Mouse (Mus musculus) limb, embryonic 10.5 days (tissue): ENCODE data around the gene Npdc1. TPM values are rescaled to one million over a fixed set of nuclear protein-coding genes. Genes with fewer than 3 reads are reported as not detected.

Source experiments
- DNase-seq: peaks from one replicate; pipeline ENCODE4 v3.0.0-alpha.2; 2017; ENCODE audit warnings: low spot score
- H3K27ac ChIP-seq: fragments of 300-500 bp; sonication (generic); 2 replicates; pipeline ENCODE4 v1.5.1; 2016; ENCODE audit warnings: mild to moderate bottlenecking
- H3K27me3 ChIP-seq: fragments of 300-500 bp; sonication (generic); 2 replicates; pipeline ENCODE4 v1.6.1; 2016; ENCODE audit warnings: low read depth, mild to moderate bottlenecking; ENCODE audit not compliant: poor library complexity, severe bottlenecking
- H3K36me3 ChIP-seq: fragments of 300-500 bp; sonication (generic); 2 replicates; pipeline ENCODE4 v1.6.1; 2016; ENCODE audit warnings: mild to moderate bottlenecking, moderate library complexity
- H3K4me1 ChIP-seq: fragments of 300-500 bp; sonication (generic); 2 replicates; pipeline ENCODE4 v1.6.1; 2016
- H3K4me3 ChIP-seq: fragments of 300-500 bp; sonication (generic); 2 replicates; pipeline ENCODE4 v1.5.1; 2016; ENCODE audit warnings: mild to moderate bottlenecking, moderate library complexity
- H3K9me3 ChIP-seq: fragments of 300-500 bp; sonication (generic); replicated peaks from 2 replicates; pipeline ENCODE4 v1.6.1; 2016; ENCODE audit warnings: mild to moderate bottlenecking
- WGBS: fragments of 180-500 bp; shearing (Covaris S2); methylation state at CpG from one replicate; pipeline ENCODE4 v1.1.7; 2016; 5-methylcytosine and 5-hydroxymethylcytosine counted together
- polyA plus RNA-seq: library from polyadenylated mRNA; unstranded; fragments of >200 nt; fragmentation: Nextera tagmentation; extraction: Ambion mirVana; gene quantifications from 2 replicates; pipeline ENCODE4 v1.2.1, GENCODE M21; 2016

Npdc1 gene
- polyA plus RNA-seq, 1 experiment from 2014 or later, result 8.1 TPM

- H3K9me3 ChIP-seq, result no peaks in the 10 kb centered on the region
- peaks cover 79% of the 10 kb centered on the region for H3K27me3 ChIP-seq
- WGBS, result 88% methylated on average over 5 of the region's 5 CpGs
- no peaks in the 10 kb centered on the region for H3K36me3 ChIP-seq
- no peak overlapping the region for H3K27ac ChIP-seq
- H3K4me1 ChIP-seq, result peaks cover 20% of the 10 kb centered on the region
- DNase-seq, result no peak
- H3K4me3 ChIP-seq, result no peak overlapping the region
Measured at GRCm38 (mm10) chr2:25427256-25427655, 28.1 kb downstream of the Npdc1 start.

DNA sequence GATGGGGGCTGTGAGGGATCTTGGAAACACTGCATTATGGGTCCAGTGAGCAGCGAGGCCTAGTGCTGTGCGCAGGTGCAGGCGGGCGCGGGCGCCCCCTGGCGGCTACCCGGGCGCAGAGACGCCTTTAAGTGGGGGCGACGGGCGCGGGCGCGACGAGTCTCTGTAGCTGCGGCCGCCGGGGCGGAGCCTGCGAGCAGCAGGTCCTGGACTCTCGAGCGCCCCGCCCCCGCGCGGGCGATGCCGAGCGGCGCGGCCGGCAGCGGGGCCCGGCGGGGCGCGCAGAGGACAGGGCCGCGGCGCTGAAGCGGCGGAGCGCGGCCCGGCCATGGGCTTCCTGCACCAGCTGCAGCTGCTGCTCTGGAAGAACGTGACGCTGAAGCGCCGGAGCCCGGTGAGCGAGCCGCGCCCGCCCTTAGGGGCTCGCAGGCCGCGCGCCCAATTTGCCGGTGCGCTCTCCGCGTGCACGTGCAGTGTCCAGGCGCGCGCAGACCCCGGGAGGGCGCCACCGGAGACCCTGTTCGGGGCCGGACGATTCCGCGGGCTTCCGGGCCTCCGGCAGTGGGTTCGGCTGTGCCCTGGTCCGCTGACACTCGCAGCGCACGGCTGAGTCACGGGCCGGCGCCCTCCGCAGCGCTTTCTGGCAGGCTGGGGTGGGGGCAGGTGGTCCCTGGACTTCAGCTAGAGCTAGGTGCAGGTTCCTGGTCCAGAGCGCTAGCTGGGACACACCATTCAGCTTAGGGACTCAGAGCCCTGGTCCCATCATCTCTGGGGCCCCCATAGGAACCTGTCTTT, 29.5 kb downstream of the Npdc1 start, which contains the start of gene Abca2:
Abca2 (plus strand) TSS at position 262 of the 795 bp plus-strand sequence.
- peak; percentile 97 for DNase-seq
- Histone ChIP-seq H3K36me3 (no peaks in the 10 kb centered on the region), H3K9me3 (no peaks in the 10 kb centered on the region), H3K4me3 (peak within 1 kb of the TSS; percentile 77), H3K27me3 (peaks cover 70% of the 10 kb centered on the region), H3K4me1 (peaks cover 31% of the 10 kb centered on the region), H3K27ac (peak within 1 kb of the TSS; percentile 83)
- WGBS, result under 1% methylated on average over 89 of the region's 89 CpGs

DNA sequence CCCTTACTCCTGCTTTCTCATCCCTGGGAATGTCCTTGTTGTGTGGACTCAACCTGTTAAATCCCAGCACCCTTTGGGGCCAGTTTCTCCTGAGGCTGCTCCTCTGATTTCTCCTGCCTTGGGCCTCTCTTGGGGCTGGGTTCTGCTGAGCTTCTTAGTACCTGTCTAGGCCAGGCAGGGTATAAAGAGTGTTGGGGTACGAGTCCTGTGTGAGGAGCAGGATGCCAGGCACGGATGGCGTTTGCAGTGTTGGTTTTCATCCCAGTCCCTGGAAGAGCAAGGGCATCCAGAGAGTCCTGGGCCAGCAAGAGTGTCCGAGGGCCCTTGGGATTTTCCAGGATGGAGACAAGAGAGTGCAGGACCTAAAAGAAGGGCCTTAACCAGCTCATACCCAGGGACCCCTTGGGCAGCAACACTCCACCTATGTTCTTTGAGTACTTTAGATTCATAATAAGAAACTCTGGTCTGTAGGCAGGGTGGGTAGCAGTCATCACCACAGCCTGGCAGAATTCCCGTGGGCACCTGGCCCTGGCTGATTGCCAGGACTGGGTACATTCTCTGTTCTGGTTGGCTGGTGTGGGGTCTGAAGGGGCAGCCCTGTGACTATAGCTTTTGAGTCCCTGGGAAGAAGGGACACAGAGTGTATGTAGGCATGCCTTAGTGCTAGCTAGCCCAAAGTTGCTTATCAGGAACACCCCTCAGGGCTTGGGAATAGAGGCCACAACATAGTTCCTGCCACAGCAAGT, 30.5 kb downstream of the Npdc1 start:
- Histone ChIP-seq H3K4me1 (peaks cover 31% of the 10 kb centered on the region), H3K4me3 (peak overlapping the region; percentile 77), H3K27me3 (peaks cover 66% of the 10 kb centered on the region), H3K27ac (no peak overlapping the region), H3K36me3 (no peaks in the 10 kb centered on the region), H3K9me3 (no peaks in the 10 kb centered on the region)
- DNase-seq, result no peak
- WGBS, result 82% methylated on average over 5 of the region's 5 CpGs

DNA sequence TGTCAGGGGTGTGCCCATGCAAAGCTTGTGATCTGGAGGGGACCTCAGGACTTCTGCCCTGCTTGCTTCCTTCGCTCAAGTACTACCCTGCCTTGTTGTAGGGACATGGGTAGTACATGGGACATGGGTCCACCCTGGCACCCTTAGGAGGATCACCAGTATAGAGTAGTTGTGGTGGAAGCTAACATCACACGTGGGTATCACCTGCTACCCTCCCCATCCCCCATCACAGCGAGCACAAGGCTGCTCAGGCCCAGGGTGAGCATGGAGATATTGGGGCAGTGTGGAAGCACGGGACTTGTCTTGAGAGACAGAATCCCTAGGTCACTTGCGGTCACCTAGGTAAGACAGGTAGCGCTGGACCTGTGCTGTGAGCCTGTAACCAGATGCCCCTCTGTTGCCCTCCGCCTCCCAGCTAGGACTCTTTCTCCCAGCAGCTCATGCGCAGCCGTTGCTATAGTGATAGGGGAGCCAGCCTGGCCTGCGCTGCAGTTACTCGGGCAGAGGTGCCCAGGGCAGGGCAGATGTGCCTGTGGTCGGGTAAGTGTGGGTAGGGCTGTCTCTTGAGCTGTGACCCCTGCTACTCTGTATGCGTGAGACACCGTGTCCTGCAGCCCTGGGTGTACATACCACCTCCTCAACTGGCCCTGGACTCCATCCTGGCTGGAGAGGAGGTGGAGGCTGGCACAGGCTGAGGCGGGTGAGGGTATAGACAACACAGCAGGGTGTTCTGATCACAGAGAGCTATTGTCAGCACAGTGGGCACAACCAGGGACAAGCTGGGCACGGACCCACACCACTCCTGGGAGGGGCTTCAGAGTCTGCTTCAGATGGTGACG, 31.5 kb downstream of the Npdc1 start:
- WGBS, result 72% methylated on average over 17 of the region's 17 CpGs
- Histone ChIP-seq H3K4me1 (peaks cover 31% of the 10 kb centered on the region), H3K27ac (no peak overlapping the region), H3K9me3 (no peaks in the 10 kb centered on the region), H3K4me3 (no peak overlapping the region), H3K36me3 (no peaks in the 10 kb centered on the region), H3K27me3 (peaks cover 60% of the 10 kb centered on the region)
- no peak for DNase-seq

DNA sequence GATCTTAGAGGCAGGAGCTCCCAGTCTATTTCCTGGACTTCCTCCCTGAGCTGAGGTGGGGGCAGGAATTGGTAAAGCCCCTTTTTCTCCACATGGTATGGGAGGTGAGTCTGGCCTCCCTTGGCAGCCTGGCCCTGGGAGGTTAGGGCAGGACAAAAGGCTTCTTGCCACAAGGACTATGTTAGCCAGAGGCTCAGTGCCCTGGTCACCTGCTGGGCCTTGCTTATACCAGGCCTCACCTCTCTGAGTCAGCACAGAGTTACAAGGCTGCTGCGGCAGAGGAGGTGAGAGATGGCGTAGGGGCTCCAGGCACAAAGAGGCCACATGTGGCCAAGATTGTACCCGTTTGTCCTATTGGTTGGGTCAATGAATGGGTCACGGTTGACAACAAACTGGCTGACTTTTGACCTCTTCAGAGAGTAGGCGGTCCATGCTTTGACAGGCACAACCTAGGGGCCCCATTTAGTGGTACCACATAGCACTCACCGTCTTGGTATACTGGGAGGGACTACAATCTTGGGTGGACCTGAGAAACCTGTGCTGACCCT, 32.2 kb downstream of the Npdc1 start:
- Histone ChIP-seq H3K4me3 (no peak overlapping the region), H3K36me3 (no peaks in the 10 kb centered on the region), H3K27ac (no peak overlapping the region), H3K4me1 (peaks cover 31% of the 10 kb centered on the region), H3K9me3 (no peaks in the 10 kb centered on the region), H3K27me3 (peaks cover 52% of the 10 kb centered on the region)
- WGBS, result 50% methylated on average over 6 of the region's 6 CpGs
- no peak for DNase-seq

GRCm38 (mm10) chr2:25432326-25433098, 33.4 kb downstream of the Npdc1 start:
- Histone ChIP-seq H3K36me3 (no peaks in the 10 kb centered on the region), H3K4me1 (peaks cover 31% of the 10 kb centered on the region), H3K9me3 (no peaks in the 10 kb centered on the region), H3K27me3 (peaks cover 46% of the 10 kb centered on the region), H3K4me3 (no peak overlapping the region), H3K27ac (no peak overlapping the region)
- no peak for DNase-seq
- 63% methylated on average over 11 of the region's 11 CpGs for WGBS

DNA sequence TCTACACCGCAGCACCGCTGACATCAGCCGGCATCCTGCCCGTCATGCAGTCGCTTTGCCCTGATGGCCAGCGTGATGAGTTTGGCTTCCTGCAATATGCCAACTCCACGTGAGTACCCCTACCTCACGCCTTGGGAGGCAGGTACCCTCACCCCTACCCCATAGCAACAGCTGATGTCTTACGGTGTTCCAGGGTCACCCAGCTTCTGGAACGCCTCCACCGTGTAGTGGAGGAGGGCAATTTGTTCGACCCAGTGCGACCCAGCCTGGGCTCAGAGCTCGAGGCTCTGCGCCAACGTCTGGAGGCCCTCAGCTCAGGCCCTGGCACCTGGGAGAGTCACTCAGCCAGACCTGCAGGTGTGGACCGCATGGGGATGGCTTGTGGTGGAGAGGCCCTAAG, 34.0 kb downstream of the Npdc1 start:
- H3K4me3 ChIP-seq, result no peak overlapping the region
- no peak for DNase-seq
- H3K9me3 ChIP-seq, result no peaks in the 10 kb centered on the region
- peaks cover 46% of the 10 kb centered on the region for H3K27me3 ChIP-seq
- H3K36me3 ChIP-seq, result no peaks in the 10 kb centered on the region
- WGBS, result 75% methylated on average over 17 of the region's 17 CpGs
- no peak overlapping the region for H3K27ac ChIP-seq
- H3K4me1 ChIP-seq, result peaks cover 31% of the 10 kb centered on the region

- WGBS, result 86% methylated on average over 8 of the region's 8 CpGs
- no peaks in the 10 kb centered on the region for H3K9me3 ChIP-seq
- H3K36me3 ChIP-seq, result no peaks in the 10 kb centered on the region
- H3K27me3 ChIP-seq, result peaks cover 41% of the 10 kb centered on the region
- no peak overlapping the region for H3K27ac ChIP-seq
- no peak for DNase-seq
- peaks cover 19% of the 10 kb centered on the region for H3K4me1 ChIP-seq
- H3K4me3 ChIP-seq, result no peak overlapping the region
Measured at GRCm38 (mm10) chr2:25434292-25434691, 35.1 kb downstream of the Npdc1 start.

GRCm38 (mm10) chr2:25436286-25436820, 37.2 kb downstream of the Npdc1 start:
- 93% methylated on average over 10 of the region's 10 CpGs for WGBS
- Histone ChIP-seq H3K9me3 (no peaks in the 10 kb centered on the region), H3K4me1 (peaks cover 17% of the 10 kb centered on the region), H3K27ac (no peak overlapping the region), H3K27me3 (peaks cover 20% of the 10 kb centered on the region; the same call in 1 of the 2 replicates), H3K4me3 (no peak overlapping the region), H3K36me3 (0 out of 2 replicates have a peak, but pooled peaks cover 2% of the 10 kb centered on the region)
- no peak for DNase-seq

DNA sequence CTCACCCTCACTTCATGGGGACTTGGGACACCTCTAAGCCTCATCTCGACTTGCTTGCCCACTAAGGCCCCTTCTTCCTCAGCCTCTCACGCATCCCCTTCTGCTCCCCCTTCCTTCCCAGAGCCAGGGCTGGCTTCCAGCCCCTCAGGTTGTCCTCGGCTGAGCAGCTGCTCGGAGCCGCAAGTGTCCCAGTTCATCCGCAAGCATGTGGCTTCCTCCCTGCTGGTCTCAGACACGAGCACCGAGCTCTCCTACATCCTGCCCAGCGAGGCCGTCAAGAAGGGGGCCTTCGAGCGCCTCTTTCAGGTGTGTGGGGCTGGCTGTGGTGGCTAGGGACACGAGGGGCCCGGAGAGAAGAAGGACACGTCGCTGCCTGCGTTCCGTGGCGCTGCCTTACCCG, 41.9 kb downstream of the Npdc1 start:
- no peaks in the 10 kb centered on the region for H3K4me1 ChIP-seq
- H3K9me3 ChIP-seq, result no peaks in the 10 kb centered on the region
- H3K36me3 ChIP-seq, result peaks cover 7% of the 10 kb centered on the region; the same call in 1 of the 2 replicates
- WGBS, result 89% methylated on average over 20 of the region's 20 CpGs
- H3K27me3 ChIP-seq, result no peaks in the 10 kb centered on the region
- H3K4me3 ChIP-seq, result no peak overlapping the region
- DNase-seq, result no peak
- H3K27ac ChIP-seq, result 0 out of 2 replicates have a peak overlapping the region, but pooled peaks have one; percentile 10

DNA sequence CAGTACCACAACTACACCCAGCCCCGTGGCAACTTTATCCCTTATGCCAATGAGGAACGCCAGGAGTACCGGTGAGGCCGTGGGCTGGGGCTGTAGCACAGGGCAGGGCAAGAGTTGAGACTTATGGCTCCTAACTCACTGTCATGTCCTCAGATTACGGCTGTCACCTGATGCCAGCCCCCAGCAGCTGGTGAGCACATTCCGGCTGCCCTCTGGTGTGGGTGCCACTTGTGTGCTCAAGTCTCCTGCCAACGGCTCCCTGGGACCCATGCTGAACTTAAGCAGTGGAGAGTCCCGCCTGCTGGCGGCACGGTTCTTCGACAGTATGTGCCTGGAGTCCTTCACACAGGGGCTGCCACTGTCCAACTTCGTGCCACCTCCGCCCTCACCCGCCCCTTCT, 43.5 kb downstream of the Npdc1 start:
- Histone ChIP-seq H3K27ac (0 out of 2 replicates have a peak overlapping the region, but pooled peaks have one; percentile 10), H3K4me1 (no peaks in the 10 kb centered on the region), H3K4me3 (no peak overlapping the region), H3K27me3 (no peaks in the 10 kb centered on the region), H3K36me3 (peaks cover 10% of the 10 kb centered on the region; the same call in 1 of the 2 replicates), H3K9me3 (no peaks in the 10 kb centered on the region)
- no peak for DNase-seq
- WGBS, result 90% methylated on average over 14 of the region's 14 CpGs
